Mouse (Mus musculus): ENCODE data around the gene Ankrd53.

- TF ChIP-seq CTCF (IDR thresholded peaks at IDR 0.05; ENCODE audit: low read depth, low read length) (no peak), POLR2A (IDR thresholded peaks at IDR 0.05; ENCODE audit: insufficient read depth, low read length) (no peak)
These were observed 6.0 kb downstream of the Ankrd53 start for GRCm38 (mm10) chr6:83768485-83768884.

Data from ES-Bruce4 (cell line).